Mouse (Mus musculus) gastrocnemius, adult 8-10 months (tissue): Measurements from ENCODE around the gene Med15. TPM values are rescaled to one million over a fixed set of nuclear protein-coding genes. Genes with fewer than 3 reads are reported as not detected.
"Not testable (repeated sequence)": the region's sequence is repeated elsewhere in the genome, so short reads cannot be mapped to it uniquely, and the experiment has no call there.

ENCODE experiments used
- DNase-seq, 2 experiments: peaks; one replicate each; pipeline ENCODE4 v3.0.0; 2022; ENCODE audit warnings: low spot score in 2 of 2
- total RNA-seq, 4 experiments: library from RNA; stranded (reverse); gene quantifications; 2 replicates each; pipeline ENCODE4 v1.2.4; 2022

Gene Med15
- total RNA-seq, 4 experiments from 2014 or later = 11.7 to 16.7 (median 14.4) TPM

DNA sequence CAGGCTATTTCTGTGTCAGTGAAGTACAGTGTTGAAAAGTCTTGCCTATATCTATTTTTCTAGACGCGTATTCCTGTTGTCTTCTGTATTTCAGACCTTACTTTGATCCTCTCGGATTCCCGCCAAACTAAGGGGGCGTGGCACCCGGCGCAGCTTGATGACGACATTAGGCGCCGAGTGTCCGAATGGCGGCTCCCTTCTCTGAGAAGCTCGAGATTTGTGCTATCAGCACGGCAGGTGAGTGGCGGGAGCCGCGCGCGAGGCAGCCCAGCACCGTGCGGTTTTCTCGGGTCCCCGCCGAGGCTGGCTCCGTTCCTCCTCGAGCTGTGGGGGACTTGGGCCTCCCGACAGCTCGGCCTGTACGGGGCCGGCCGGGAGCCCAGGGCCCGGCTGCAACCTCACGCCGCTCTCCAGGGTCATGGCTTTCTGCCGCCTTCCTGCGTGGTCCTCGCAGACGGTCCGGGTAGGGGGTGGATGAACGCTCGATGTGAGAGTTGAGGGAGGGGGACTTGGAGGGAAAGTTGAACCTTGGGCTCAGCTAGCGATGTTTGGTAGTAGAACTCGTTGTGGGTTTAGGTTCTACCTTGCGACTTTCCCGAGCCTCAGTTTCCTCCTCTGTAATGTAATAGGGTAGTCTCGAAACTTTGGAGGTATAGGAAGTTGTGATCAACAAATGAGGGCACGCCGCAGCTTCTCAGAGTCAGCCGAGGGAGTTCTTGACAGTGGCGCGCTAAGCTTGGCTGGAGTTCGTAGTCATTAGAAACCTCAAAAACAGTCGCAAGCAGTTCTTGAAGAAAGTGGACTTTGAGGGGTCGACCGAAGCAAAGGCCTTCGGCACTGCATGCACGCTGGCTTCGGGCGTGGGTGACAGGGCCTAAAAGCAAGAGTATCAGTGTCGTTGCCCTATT is 113.2 kb downstream of the Med15 start, which contains the start of gene Smpd4:
TSS of gene Smpd4 (plus strand) at position 157 of the 908 bp plus-strand sequence.
- DNase-seq = peak; percentile 74 to 81

DNA sequence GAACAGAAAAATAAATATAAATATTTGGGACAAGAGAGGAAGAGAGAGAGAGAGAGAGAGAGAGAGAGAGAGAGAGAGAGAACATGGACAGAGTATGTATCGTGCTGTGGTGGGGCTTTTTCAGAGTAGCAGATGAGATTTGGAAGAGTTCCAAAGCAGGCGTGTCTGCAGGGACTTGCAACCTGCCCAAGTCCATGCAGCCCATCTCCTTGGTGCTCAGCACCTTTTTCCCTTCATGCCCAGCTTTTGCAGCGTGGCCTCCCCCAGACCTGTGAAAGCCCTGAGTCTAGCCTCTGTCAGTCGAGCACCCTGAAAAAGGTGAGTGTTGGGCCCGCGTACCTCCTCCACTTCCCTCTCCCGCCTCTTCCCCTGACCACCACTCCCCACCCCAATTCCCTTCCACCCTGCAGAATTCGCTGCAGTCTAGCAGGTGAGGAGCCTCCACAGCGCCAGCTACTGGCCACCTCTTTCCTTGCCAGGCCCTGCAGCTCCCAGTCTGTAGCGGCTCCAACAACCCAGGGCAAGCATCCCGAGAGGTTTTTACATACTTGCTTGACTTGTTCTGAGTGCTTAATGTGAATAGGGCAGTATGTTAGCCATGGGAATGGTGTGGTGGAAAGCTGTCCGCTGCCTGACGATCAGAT is 114.6 kb downstream of the Med15 start:
- DNase-seq = no peak

DNA sequence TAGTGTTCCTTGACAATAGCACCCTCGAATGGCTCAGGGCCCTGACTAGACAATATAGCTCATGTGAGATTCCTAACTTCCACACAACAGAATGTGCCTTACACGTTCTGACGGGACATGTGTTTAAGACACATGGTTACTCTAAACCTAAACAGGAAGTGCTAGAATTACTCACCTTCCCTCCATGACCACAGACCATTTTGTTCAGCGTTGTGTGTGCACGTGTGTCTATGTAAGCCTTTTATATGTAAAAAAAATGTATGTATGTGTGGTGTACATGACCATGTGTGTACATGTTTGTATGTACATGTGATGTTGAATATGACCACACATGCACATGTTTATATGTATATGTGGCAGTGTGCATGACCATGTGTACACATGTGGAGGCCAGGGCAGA is 116.5 kb downstream of the Med15 start:
- DNase-seq = no peak

DNA sequence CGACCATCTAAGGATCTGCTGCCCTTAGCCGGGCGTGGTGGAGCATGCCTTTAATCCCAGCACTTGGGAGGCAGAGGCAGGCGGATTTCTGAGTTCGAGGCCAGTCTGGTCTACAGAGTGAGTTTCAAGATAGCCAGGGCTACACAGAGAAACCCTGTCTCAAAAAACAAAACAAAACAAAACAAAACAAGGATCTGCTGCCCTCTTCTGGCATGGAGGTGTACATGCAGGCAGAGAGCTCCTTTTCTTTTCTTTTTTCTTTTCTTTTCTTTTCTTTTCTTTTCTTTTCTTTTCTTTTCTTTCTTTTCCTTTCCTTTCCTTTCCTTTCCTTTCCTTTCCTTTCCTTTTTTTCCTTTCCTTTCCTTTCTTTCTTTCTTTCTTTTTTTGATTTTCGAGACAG is 118.0 kb downstream of the Med15 start:
- not testable (repeated sequence) for DNase-seq

DNA sequence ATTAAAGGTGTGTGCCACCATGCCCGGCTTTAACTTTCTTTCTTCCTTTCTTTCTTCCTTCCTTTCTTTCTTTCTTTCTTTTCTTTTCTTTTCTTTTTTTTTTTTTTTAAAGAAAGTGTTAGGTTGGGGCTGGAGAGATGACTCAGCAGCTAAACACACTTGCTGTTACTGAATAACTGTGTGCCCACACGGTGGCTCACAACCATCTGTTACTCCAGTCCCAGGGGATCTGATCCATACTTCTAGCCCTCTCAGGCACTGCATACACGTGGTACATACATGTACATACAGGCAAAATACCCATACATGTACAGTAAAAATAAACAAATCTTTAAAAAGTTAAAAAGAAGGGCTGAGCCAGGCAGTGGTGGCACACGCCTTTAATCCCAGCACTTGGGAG is 121.3 kb downstream of the Med15 start:
- DNase-seq = no peak

DNA sequence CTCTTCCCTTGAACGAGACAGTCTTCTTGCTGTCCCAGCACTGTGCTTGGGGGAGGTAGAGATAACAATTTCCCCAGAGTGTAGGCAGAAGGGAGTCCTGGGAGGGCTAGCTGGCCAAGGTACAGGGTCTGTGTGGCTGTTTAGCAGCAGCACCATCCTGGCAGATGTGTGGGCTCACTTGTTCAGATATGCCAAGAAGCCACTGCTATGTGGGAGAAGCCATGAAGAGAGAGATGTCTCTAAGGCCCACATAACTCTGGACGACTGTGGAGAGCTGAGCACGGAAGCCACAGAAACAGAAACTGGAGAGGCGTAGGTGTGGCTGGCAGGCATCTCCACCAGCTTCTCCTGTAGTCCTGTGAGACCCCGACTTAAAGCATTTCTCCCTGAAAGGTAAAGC is 127.0 kb downstream of the Med15 start:
- DNase-seq = no peak

DNA sequence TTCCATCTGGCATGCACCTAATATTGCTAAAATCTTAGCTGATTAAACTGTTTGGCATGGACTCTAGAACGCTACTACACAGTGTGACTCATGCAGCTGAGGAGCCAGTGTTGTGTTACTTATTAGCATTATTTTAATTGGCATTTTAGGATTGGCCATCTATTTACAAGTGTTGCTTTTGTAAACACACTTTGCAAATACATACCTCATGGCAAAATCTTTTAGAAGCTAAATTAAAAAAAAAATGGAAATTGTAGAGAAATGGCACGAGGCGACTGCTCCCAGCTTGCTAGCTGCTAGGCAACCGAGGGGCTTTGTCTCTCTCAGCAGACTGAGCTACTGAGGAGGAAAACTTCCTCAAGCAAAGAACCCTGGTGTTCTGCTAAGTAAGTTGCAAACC is 127.8 kb downstream of the Med15 start:
- no peak for DNase-seq

Other genes starting within 250 kb of the Med15 start
- under 1 TPM; 0.12 to 0.70 (median 0.28) TPM for gene Aifm3, start 243.3 kb downstream of the Med15 start, total RNA-seq
- 10 to 100 TPM; 20.3 to 26.1 (median 23.5) TPM for gene Lztr1, start 224.2 kb downstream of the Med15 start, total RNA-seq
- 10 to 100 TPM; 13.7 to 16.0 (median 15.1) TPM for gene Thap7, start 201.8 kb downstream of the Med15 start, total RNA-seq
- 1 to 10 TPM in 3 of 4 experiments, under 1 TPM in 1; 0.85 to 1.9 (median 1.8) TPM for gene Lrrc74b, start 171.6 kb downstream of the Med15 start, total RNA-seq
- 10 to 100 TPM in 3 of 4 experiments, 1 to 10 TPM in 1; 9.0 to 12.5 (median 11.3) TPM for gene P2rx6, start 171.0 kb downstream of the Med15 start, total RNA-seq
- gene Slc7a4, start 149.7 kb downstream of the Med15 start, total RNA-seq = under 1 TPM in 2 of 4 experiments, not detected in 2; 0.19 to 0.40 TPM
- gene Smpd4, start 113.5 kb downstream of the Med15 start, total RNA-seq = 10 to 100 TPM in 3 of 4 experiments, 1 to 10 TPM in 1; 8.8 to 13.8 (median 12.1) TPM
- under 1 TPM in 2 of 4 experiments, not detected in 2; 0.41 to 0.81 TPM for gene Ccdc74a, start 86.4 kb downstream of the Med15 start, total RNA-seq
- 10 to 100 TPM; 20.1 to 30.6 (median 25.4) TPM for gene Klhl22, start 26.7 kb upstream of the Med15 start, total RNA-seq
- gene Scarf2, start 64.4 kb upstream of the Med15 start, total RNA-seq = 1 to 10 TPM; 1.1 to 3.3 (median 2.4) TPM
- gene B830017H08Rik, start 100.2 kb upstream of the Med15 start, total RNA-seq = not detected
- 1 to 10 TPM in 2 of 4 experiments, under 1 TPM in 2; 0.46 to 1.1 (median 0.81) TPM for gene Car15, start 105.5 kb upstream of the Med15 start, total RNA-seq
- under 1 TPM; 0.10 to 0.13 (median 0.12) TPM for gene Gm20518, start 158.8 kb upstream of the Med15 start, total RNA-seq
- under 1 TPM in 1 of 4 experiments, not detected in 3; 0.07 TPM for gene Tssk1, start 161.3 kb upstream of the Med15 start, total RNA-seq
- 10 to 100 TPM; 19.1 to 22.8 (median 20.5) TPM for gene Dgcr2, start 165.7 kb upstream of the Med15 start, total RNA-seq
- not detected for gene Tssk2, start 165.7 kb upstream of the Med15 start, total RNA-seq
- 1 to 10 TPM; 6.0 to 6.6 (median 6.2) TPM for gene Ess2, start 178.5 kb upstream of the Med15 start, total RNA-seq
- not detected for gene Gsc2, start 182.2 kb upstream of the Med15 start, total RNA-seq
- 1 to 10 TPM; 1.1 to 6.7 (median 3.7) TPM for gene Slc25a1, start 195.3 kb upstream of the Med15 start, total RNA-seq
- gene Vpreb2, start 247.5 kb upstream of the Med15 start, total RNA-seq = not detected